Comparison of ENCODE assay signal across 21 mouse cellular contexts in genomic region chr16:10503058-10503457, GRCm38 (mm10). TPM values are rescaled to one million over a fixed set of nuclear protein-coding genes. Genes with fewer than 3 reads are reported as not detected.
DNase-seq lines count a peak whose midpoint lies in the region; ATAC-seq and TF ChIP-seq lines count a peak whose summit lies in the region.
"Had no signal": no experiment of that assay in that cellular context is flagged by ENCODE, and none has a peak within 500 bp of the region (broad histone marks: within the 10 kb centered on the region; RNA-seq: fewer than 3 reads in every experiment).

No protein-coding gene starts in this region.

- 65% methylated on average over 2 of the region's 2 CpGs for WGBS in intestine, postnatal 0 days
- WGBS in intestine, embryonic 15.5 days: 69% methylated on average over 2 of the region's 2 CpGs
- WGBS in bone marrow, adult 2 months: 56% methylated on average over 2 of the region's 2 CpGs

- H3K4me1 ChIP-seq in intestine, postnatal 0 days (replicated peaks; ENCODE audit: control insufficient read depth, insufficient read depth, low read length): no peaks in the 10 kb centered on the region
- no peaks in the 10 kb centered on the region for H3K4me1 ChIP-seq in intestine, embryonic 15.5 days (replicated peaks)
- peaks cover 1% of the 10 kb centered on the region; the same call in 1 of the 2 replicates for H3K4me1 ChIP-seq in bone marrow, adult 2 months (ENCODE audit: control insufficient read depth, insufficient read depth, low read length)
- H3K4me1 ChIP-seq: embryonic facial prominence, embryonic 10.5 days; embryonic facial prominence, embryonic 12.5 days had no signal

- DNase-seq in A20 (ENCODE audit: low read depth, low spot score): peak; percentile 41
- peak; percentile 61 for DNase-seq in splenic B cell, adult 2 months (ENCODE audit: low read depth, low spot score)
- DNase-seq in B cell, adult 2 months: no peak
- DNase-seq in kidney, adult 11 months: no peak
- DNase-seq: adrenal gland, adult 8-10 months; adrenal gland, postnatal 14 days; adrenal gland, postnatal 36 days; cerebellum, adult 11 months; cerebellum, adult 18-20 months; cerebellum, adult 9-10 months; cerebellum, postnatal 10 days; cerebellum, postnatal 25 days had no signal

- H3K36me3 ChIP-seq in intestine, postnatal 0 days (ENCODE audit: control insufficient read depth, insufficient read depth): no peaks in the 10 kb centered on the region
- no peaks in the 10 kb centered on the region for H3K36me3 ChIP-seq in intestine, embryonic 15.5 days
- H3K36me3 ChIP-seq in splenic B cell, adult 2 months (ENCODE audit: control insufficient read depth, insufficient read depth, low read length, poor library complexity, severe bottlenecking): peaks cover 39% of the 10 kb centered on the region
- H3K36me3 ChIP-seq: embryonic facial prominence, embryonic 10.5 days; embryonic facial prominence, embryonic 12.5 days; forebrain, embryonic 15.5 days had no signal

- no peak overlapping the region for H3K9ac ChIP-seq in intestine, postnatal 0 days (ENCODE audit: low read depth, low read length)
- H3K9ac ChIP-seq in intestine, embryonic 15.5 days: no peak overlapping the region
- H3K9ac ChIP-seq: embryonic facial prominence, embryonic 12.5 days; forebrain, embryonic 13.5 days; forebrain, embryonic 15.5 days; forebrain, postnatal 0 days had no signal

- no peak for ATAC-seq in intestine, postnatal 0 days
- ATAC-seq in intestine, embryonic 15.5 days: no peak
- ATAC-seq: CD4-positive, CD25-positive, alpha-beta regulatory T cell, adult 4 months; forebrain, embryonic 13.5 days; forebrain, embryonic 15.5 days had no signal

- 0 out of 2 replicates have a peak, but pooled peaks have one; percentile 19 for TF ChIP-seq CTCF in intestine, postnatal 0 days (IDR thresholded peaks at IDR 0.05; ENCODE audit: low read depth)
- TF ChIP-seq CTCF in bone marrow, adult 2 months (IDR thresholded peaks at IDR 0.05; ENCODE audit: control insufficient read depth, insufficient read depth, low read length): peak; percentile 14; the same call in 1 of the 2 replicates

- TF ChIP-seq POLR2A in bone marrow, adult 2 months (IDR thresholded peaks at IDR 0.05; ENCODE audit: borderline replicate concordance, control insufficient read depth, low read depth, low read length): no peak

- no peak overlapping the region for H3K4me3 ChIP-seq in intestine, postnatal 0 days (ENCODE audit: low read depth, low read length)
- no peak overlapping the region for H3K4me3 ChIP-seq in intestine, embryonic 15.5 days (replicated peaks)
- H3K4me3 ChIP-seq in bone marrow, adult 2 months (replicated peaks; ENCODE audit: control insufficient read depth, low read depth, low read length): no peak overlapping the region
- H3K4me3 ChIP-seq: embryonic facial prominence, embryonic 10.5 days; embryonic facial prominence, embryonic 12.5 days; forebrain, embryonic 13.5 days; forebrain, embryonic 15.5 days had no signal

- no peaks in the 10 kb centered on the region for H3K27me3 ChIP-seq in intestine, postnatal 0 days (replicated peaks; ENCODE audit: control insufficient read depth, insufficient read depth, low read length)
- H3K27me3 ChIP-seq in intestine, embryonic 15.5 days (replicated peaks): no peaks in the 10 kb centered on the region; the same call in none of the 2 replicates
- no peaks in the 10 kb centered on the region for H3K27me3 ChIP-seq in splenic B cell, adult 2 months (ENCODE audit: control insufficient read depth, insufficient read depth, low read length, poor library complexity, severe bottlenecking)
- H3K27me3 ChIP-seq: embryonic facial prominence, embryonic 12.5 days; forebrain, embryonic 15.5 days had no signal

- no peaks in the 10 kb centered on the region for H3K9me3 ChIP-seq in intestine, postnatal 0 days (ENCODE audit: control insufficient read depth)
- H3K9me3 ChIP-seq in intestine, embryonic 15.5 days: no peaks in the 10 kb centered on the region
- H3K9me3 ChIP-seq: embryonic facial prominence, embryonic 10.5 days; embryonic facial prominence, embryonic 12.5 days; forebrain, embryonic 13.5 days; forebrain, embryonic 15.5 days had no signal

- no peak overlapping the region for H3K27ac ChIP-seq in intestine, postnatal 0 days (ENCODE audit: low read depth, low read length)
- no peak overlapping the region for H3K27ac ChIP-seq in intestine, embryonic 15.5 days
- no peak overlapping the region for H3K27ac ChIP-seq in bone marrow, adult 2 months (ENCODE audit: control insufficient read depth, insufficient read depth, low read depth, low read length, poor library complexity)
- H3K27ac ChIP-seq: embryonic facial prominence, embryonic 10.5 days; embryonic facial prominence, embryonic 12.5 days; forebrain, embryonic 13.5 days; forebrain, embryonic 15.5 days had no signal

- no peak overlapping the region for H3K4me2 ChIP-seq in intestine, postnatal 0 days (replicated peaks; ENCODE audit: low read depth)
- H3K4me2 ChIP-seq in intestine, embryonic 15.5 days (replicated peaks): no peak overlapping the region
- H3K4me2 ChIP-seq: embryonic facial prominence, embryonic 12.5 days; forebrain, embryonic 13.5 days; forebrain, embryonic 15.5 days had no signal

RNA-seq across cellular contexts. Expression of gene Ciita, which starts 23.2 kb away (rescaled TPM):
- polyA plus RNA-seq in intestine, postnatal 0 days (2015; fragmentation: Nextera tagmentation; extraction: Ambion mirVana): 0.42 and 0.64 TPM in 2 replicates
- polyA plus RNA-seq in intestine, embryonic 15.5 days (2015; fragmentation: Nextera tagmentation; extraction: Ambion mirVana): 0.37 and 0.41 TPM in 2 replicates
- 4.0 and 11.8 TPM in 2 replicates for polyA plus RNA-seq in bone marrow, adult 2 months (2011; ENCODE audit: insufficient read depth, insufficient read length, low replicate concordance, missing spikeins)

RNA-seq across cellular contexts. Expression of gene Dexi, which starts 39.8 kb away (rescaled TPM):
- polyA plus RNA-seq in intestine, postnatal 0 days (2015; fragmentation: Nextera tagmentation; extraction: Ambion mirVana): 8.9 and 9.3 TPM in 2 replicates
- 14.1 and 14.7 TPM in 2 replicates for polyA plus RNA-seq in intestine, embryonic 15.5 days (2015; fragmentation: Nextera tagmentation; extraction: Ambion mirVana)
- polyA plus RNA-seq in bone marrow, adult 2 months (2011; ENCODE audit: insufficient read depth, insufficient read length, low replicate concordance, missing spikeins): 4.2 and 4.3 TPM in 2 replicates

RNA-seq across cellular contexts. Expression of gene Clec16a, which starts 42.1 kb away (rescaled TPM):
- 30.4 and 31.0 TPM in 2 replicates for polyA plus RNA-seq in intestine, postnatal 0 days (2015; fragmentation: Nextera tagmentation; extraction: Ambion mirVana)
- 26.8 and 27.2 TPM in 2 replicates for polyA plus RNA-seq in intestine, embryonic 15.5 days (2015; fragmentation: Nextera tagmentation; extraction: Ambion mirVana)
- 3.0 and 6.3 TPM in 2 replicates for polyA plus RNA-seq in bone marrow, adult 2 months (2011; ENCODE audit: insufficient read depth, insufficient read length, low replicate concordance, missing spikeins)

RNA-seq across cellular contexts. Expression of gene Tvp23a, which starts 55.9 kb away (rescaled TPM):
- 1.7 and 1.9 TPM in 2 replicates for polyA plus RNA-seq in intestine, postnatal 0 days (2015; fragmentation: Nextera tagmentation; extraction: Ambion mirVana)
- 7.1 and 9.0 TPM in 2 replicates for polyA plus RNA-seq in intestine, embryonic 15.5 days (2015; fragmentation: Nextera tagmentation; extraction: Ambion mirVana)
- polyA plus RNA-seq in bone marrow, adult 2 months (2011; ENCODE audit: insufficient read depth, insufficient read length, low replicate concordance, missing spikeins): 0.85 TPM in 1 of 2 replicates, not detected in the other

Comparison
In these comparisons a context has a peak if more than half of its experiments do, and no peak if none do; other contexts are left out.
1. DNase-seq: peak in A20 (single experiment) and splenic B cell, adult 2 months (single experiment); none in B cell, adult 2 months (0 of 2) and kidney, adult 11 months (single experiment).